Mouse (Mus musculus) embryonic facial prominence, embryonic 13.5 days (tissue): ENCODE measurements around the gene Ceacam20. TPM values are rescaled to one million over a fixed set of nuclear protein-coding genes. Genes with fewer than 3 reads are reported as not detected.

Experiments
- ATAC-seq: fragments of 200-750 bp; cut with Nextera tagmentation; 2 replicates; pipeline ENCODE4 v1.8.0; 2017; ENCODE audit warnings: low read depth; ENCODE audit not compliant: insufficient number of reproducible peaks, insufficient read depth, low FRiP score, low TSS enrichment
- H3K27ac ChIP-seq: fragments of 300-500 bp; sonication (generic); 2 replicates; pipeline ENCODE4 v1.5.1; 2015; ENCODE audit warnings: moderate library complexity, mild to moderate bottlenecking, inconsistent platforms
- H3K27me3 ChIP-seq: fragments of 300-500 bp; sonication (generic); 2 replicates; pipeline ENCODE4 v1.6.1; 2015; ENCODE audit warnings: mild to moderate bottlenecking, inconsistent platforms
- H3K36me3 ChIP-seq: fragments of 300-500 bp; sonication (generic); 2 replicates; pipeline ENCODE4 v1.6.1; 2015; ENCODE audit warnings: mild to moderate bottlenecking, inconsistent platforms
- H3K4me1 ChIP-seq: fragments of 300-500 bp; sonication (generic); 2 replicates; pipeline ENCODE4 v1.6.1; 2015; ENCODE audit warnings: inconsistent platforms
- H3K4me2 ChIP-seq: fragments of 300-500 bp; sonication (generic); 2 replicates; pipeline ENCODE4 v1.6.1; 2015; ENCODE audit warnings: moderate library complexity, mild to moderate bottlenecking, inconsistent platforms
- H3K4me3 ChIP-seq: fragments of 300-500 bp; sonication (generic); 2 replicates; pipeline ENCODE4 v1.5.1; 2015; ENCODE audit warnings: mild to moderate bottlenecking, inconsistent platforms
- H3K9ac ChIP-seq: fragments of 300-500 bp; sonication (generic); 2 replicates; pipeline ENCODE4 v1.6.1; 2015; ENCODE audit warnings: mild to moderate bottlenecking, inconsistent platforms
- H3K9me3 ChIP-seq: fragments of 300-500 bp; sonication (generic); 2 replicates; pipeline ENCODE4 v1.6.1; 2016; ENCODE audit warnings: inconsistent platforms
- WGBS: fragments of 180-500 bp; shearing (Covaris S2); methylation state at CpG from one replicate; pipeline ENCODE4 v1.1.7; 2015; ENCODE audit warnings: mixed read lengths; 5-methylcytosine and 5-hydroxymethylcytosine counted together
- polyA plus RNA-seq: library from polyadenylated mRNA; unstranded; fragments of >200 nt; fragmentation: Nextera tagmentation; extraction: Ambion mirVana; gene quantifications from 2 replicates; pipeline ENCODE4 v1.2.1, GENCODE M21; 2015

Gene Ceacam20
- polyA plus RNA-seq, 1 experiment from 2014 or later = not detected

GRCm38 (mm10) chr7:19932877-19933809, 32.1 kb upstream of the Ceacam20 start:
- Histone ChIP-seq H3K9ac (no peak overlapping the region), H3K4me1 (peaks cover 7% of the 10 kb centered on the region; the same call in 1 of the 2 replicates), H3K27me3 (peaks cover 20% of the 10 kb centered on the region), H3K9me3 (no peaks in the 10 kb centered on the region), H3K4me2 (peak overlapping the region; percentile 31), H3K36me3 (no peaks in the 10 kb centered on the region), H3K4me3 (0 out of 2 replicates have a peak overlapping the region, but pooled peaks have one; percentile 14), H3K27ac (no peak overlapping the region)
- ATAC-seq = 0 out of 2 replicates have a peak, but pooled peaks have one; percentile 44
- 22% methylated on average over 21 of the region's 21 CpGs for WGBS

- Histone ChIP-seq H3K9ac (no peak overlapping the region), H3K4me2 (no peak overlapping the region), H3K4me1 (peaks cover 9% of the 10 kb centered on the region; the same call in 1 of the 2 replicates), H3K9me3 (no peaks in the 10 kb centered on the region), H3K27me3 (peaks cover 20% of the 10 kb centered on the region), H3K36me3 (no peaks in the 10 kb centered on the region), H3K27ac (no peak overlapping the region), H3K4me3 (no peak overlapping the region)
- 73% methylated on average over 20 of the region's 20 CpGs for WGBS
- ATAC-seq = no peak
Observed at GRCm38 (mm10) chr7:19935171-19935751, 30.0 kb upstream of the Ceacam20 start.

GRCm38 (mm10) chr7:19935961-19936360, 29.3 kb upstream of the Ceacam20 start:
- no peak overlapping the region for H3K9ac ChIP-seq

GRCm38 (mm10) chr7:19937229-19937821, 27.9 kb upstream of the Ceacam20 start:
- no peak overlapping the region for H3K4me2 ChIP-seq
- H3K36me3 ChIP-seq = no peaks in the 10 kb centered on the region
- ATAC-seq = no peak
- WGBS = 75% methylated on average over 11 of the region's 11 CpGs
- no peak overlapping the region for H3K4me3 ChIP-seq
- peaks cover 10% of the 10 kb centered on the region; the same call in 1 of the 2 replicates for H3K27me3 ChIP-seq
- H3K9ac ChIP-seq = no peak overlapping the region
- no peaks in the 10 kb centered on the region for H3K9me3 ChIP-seq
- no peak overlapping the region for H3K27ac ChIP-seq
- H3K4me1 ChIP-seq = peaks cover 9% of the 10 kb centered on the region; the same call in 1 of the 2 replicates

More at GRCm38 (mm10) chr7:19935961-19936360, 29.3 kb upstream of the Ceacam20 start:
- no peaks in the 10 kb centered on the region for H3K9me3 ChIP-seq
- 77% methylated on average over 6 of the region's 6 CpGs for WGBS
- H3K36me3 ChIP-seq = no peaks in the 10 kb centered on the region
- ATAC-seq = no peak
- H3K4me3 ChIP-seq = no peak overlapping the region
- H3K27me3 ChIP-seq = peaks cover 20% of the 10 kb centered on the region
- no peak overlapping the region for H3K4me2 ChIP-seq
- H3K4me1 ChIP-seq = peaks cover 9% of the 10 kb centered on the region; the same call in 1 of the 2 replicates
- H3K27ac ChIP-seq = no peak overlapping the region

- no peak for ATAC-seq
- Histone ChIP-seq H3K4me3 (no peak overlapping the region), H3K36me3 (no peaks in the 10 kb centered on the region), H3K9me3 (no peaks in the 10 kb centered on the region), H3K27ac (no peak overlapping the region), H3K4me2 (no peak overlapping the region), H3K4me1 (0 out of 2 replicates have a peak, but pooled peaks cover 3% of the 10 kb centered on the region), H3K9ac (no peak overlapping the region; the same call in 1 of the 2 replicates), H3K27me3 (no peaks in the 10 kb centered on the region)
- WGBS = 52% methylated on average over 11 of the region's 12 CpGs
Observed at GRCm38 (mm10) chr7:19939555-19940235, 25.5 kb upstream of the Ceacam20 start.

GRCm38 (mm10) chr7:19940256-19940655, 25.0 kb upstream of the Ceacam20 start:
- H3K4me2 ChIP-seq = no peak overlapping the region
- H3K9me3 ChIP-seq = no peaks in the 10 kb centered on the region
- WGBS = 34% methylated on average over 5 of the region's 6 CpGs
- no peaks in the 10 kb centered on the region for H3K27me3 ChIP-seq
- H3K9ac ChIP-seq = no peak overlapping the region
- H3K4me1 ChIP-seq = 0 out of 2 replicates have a peak, but pooled peaks cover 3% of the 10 kb centered on the region
- no peak overlapping the region for H3K4me3 ChIP-seq
- no peak for ATAC-seq
- no peak overlapping the region for H3K27ac ChIP-seq
- H3K36me3 ChIP-seq = no peaks in the 10 kb centered on the region

GRCm38 (mm10) chr7:19944709-19945108, 20.5 kb upstream of the Ceacam20 start:
- WGBS = 86% methylated on average over 8 of the region's 8 CpGs
- Histone ChIP-seq H3K4me2 (no peak overlapping the region), H3K27ac (no peak overlapping the region), H3K27me3 (no peaks in the 10 kb centered on the region), H3K4me1 (0 out of 2 replicates have a peak, but pooled peaks cover 2% of the 10 kb centered on the region), H3K9me3 (no peaks in the 10 kb centered on the region), H3K9ac (no peak overlapping the region), H3K4me3 (no peak overlapping the region), H3K36me3 (no peaks in the 10 kb centered on the region)
- ATAC-seq = no peak

- no peak overlapping the region for H3K4me2 ChIP-seq
- no peak for ATAC-seq
- H3K36me3 ChIP-seq = no peaks in the 10 kb centered on the region
- no peak overlapping the region for H3K27ac ChIP-seq
- no peaks in the 10 kb centered on the region for H3K9me3 ChIP-seq
- no peaks in the 10 kb centered on the region for H3K27me3 ChIP-seq
- 90% methylated on average over 5 of the region's 5 CpGs for WGBS
- no peak overlapping the region for H3K4me3 ChIP-seq
- H3K9ac ChIP-seq = no peak overlapping the region
- no peaks in the 10 kb centered on the region for H3K4me1 ChIP-seq
Observed at GRCm38 (mm10) chr7:19945201-19945600, 20.0 kb upstream of the Ceacam20 start.

- Histone ChIP-seq H3K27me3 (no peaks in the 10 kb centered on the region), H3K27ac (no peak overlapping the region), H3K9me3 (no peaks in the 10 kb centered on the region), H3K4me2 (no peak overlapping the region), H3K9ac (no peak overlapping the region), H3K4me3 (no peak overlapping the region), H3K4me1 (no peaks in the 10 kb centered on the region), H3K36me3 (no peaks in the 10 kb centered on the region)
- no peak for ATAC-seq
- WGBS = 73% methylated on average over 13 of the region's 13 CpGs
Observed at GRCm38 (mm10) chr7:19945821-19946515, 19.2 kb upstream of the Ceacam20 start.

- WGBS = 72% methylated on average over 12 of the region's 12 CpGs
- no peak overlapping the region for H3K27ac ChIP-seq
- no peak overlapping the region for H3K4me2 ChIP-seq
Observed at GRCm38 (mm10) chr7:19948956-19949355, 16.3 kb upstream of the Ceacam20 start.

More at GRCm38 (mm10) chr7:19948956-19949355, 16.3 kb upstream of the Ceacam20 start:
- ATAC-seq = no peak
- no peaks in the 10 kb centered on the region for H3K36me3 ChIP-seq
- H3K4me3 ChIP-seq = no peak overlapping the region
- H3K4me1 ChIP-seq = no peaks in the 10 kb centered on the region
- no peaks in the 10 kb centered on the region for H3K9me3 ChIP-seq
- H3K9ac ChIP-seq = no peak overlapping the region
- no peaks in the 10 kb centered on the region for H3K27me3 ChIP-seq
